Mouse (Mus musculus) thymus, postnatal 10 days (tissue): Measurements from ENCODE around the gene Kdm1b.
A peak's percentile ranks its signal among the peaks of the same experiment; 100 is the strongest.

Experiments
- DNase-seq, 2 experiments: peaks; one replicate each; pipeline ENCODE4 v3.0.0; 2021; ENCODE audit warnings: low spot score in 2 of 2

Kdm1b gene

GRCm38 (mm10) chr13:47056781-47057180 is 13.5 kb downstream of the Kdm1b start:
- DNase-seq: peak; percentile 44 to 45

GRCm38 (mm10) chr13:47062756-47063155 is 19.5 kb downstream of the Kdm1b start:
- no peak for DNase-seq

- no peak for DNase-seq
Observed at GRCm38 (mm10) chr13:47063985-47064760, 20.9 kb downstream of the Kdm1b start.

- no peak for DNase-seq
Observed at GRCm38 (mm10) chr13:47066516-47066915, 23.2 kb downstream of the Kdm1b start.

- no peak for DNase-seq
Observed at GRCm38 (mm10) chr13:47067001-47067400, 23.7 kb downstream of the Kdm1b start.

GRCm38 (mm10) chr13:47070329-47071080 is 27.2 kb downstream of the Kdm1b start:
- no peak for DNase-seq

- no peak for DNase-seq
Observed at GRCm38 (mm10) chr13:47071871-47072270, 28.6 kb downstream of the Kdm1b start.

- DNase-seq: no peak
Observed at GRCm38 (mm10) chr13:47072484-47072883, 29.2 kb downstream of the Kdm1b start.

- no peak for DNase-seq
Observed at GRCm38 (mm10) chr13:47076156-47076555, 32.9 kb downstream of the Kdm1b start.

- no peak for DNase-seq
Observed at GRCm38 (mm10) chr13:47077367-47077766, 34.1 kb downstream of the Kdm1b start.

GRCm38 (mm10) chr13:47078799-47079198 is 35.5 kb downstream of the Kdm1b start:
- DNase-seq: no peak

- peak in 1 of 2 experiments; percentile 17 for DNase-seq
Observed at GRCm38 (mm10) chr13:47080905-47081505, 37.7 kb downstream of the Kdm1b start.

GRCm38 (mm10) chr13:47088433-47088832 is 45.1 kb downstream of the Kdm1b start:
- DNase-seq: no peak

- no peak for DNase-seq
Observed at GRCm38 (mm10) chr13:47089271-47089670, 46.0 kb downstream of the Kdm1b start.

- no peak for DNase-seq
Observed at GRCm38 (mm10) chr13:47093791-47094190, 50.5 kb downstream of the Kdm1b start.

GRCm38 (mm10) chr13:47096591-47096990 is 53.3 kb downstream of the Kdm1b start:
- no peak for DNase-seq

GRCm38 (mm10) chr13:47099265-47099664 is 56.0 kb downstream of the Kdm1b start:
- DNase-seq: no peak

GRCm38 (mm10) chr13:47100587-47100986 is 57.3 kb downstream of the Kdm1b start:
- no peak for DNase-seq

GRCm38 (mm10) chr13:47104146-47104545 is 60.8 kb downstream of the Kdm1b start:
- no peak for DNase-seq

GRCm38 (mm10) chr13:47104856-47105541 is 61.7 kb downstream of the Kdm1b start:
- peak in 1 of 2 experiments; percentile 10 for DNase-seq

GRCm38 (mm10) chr13:47105711-47106579 is 62.6 kb downstream of the Kdm1b start, which contains the start of gene Dek:
Gene Dek, minus strand, starts transcription at chr13:47106201.
- DNase-seq: peak; percentile 81 to 83
